Mouse (Mus musculus): Measurements from ENCODE around the gene P4hb. TPM values are rescaled to one million over a fixed set of nuclear protein-coding genes. Genes with fewer than 3 reads are reported as not detected.
"Not testable (repeated sequence)": the region's sequence is repeated elsewhere in the genome, so short reads cannot be mapped to it uniquely, and the experiment has no call there.

The P4hb gene
- polyA plus RNA-seq, 1 experiment from 2014 or later, result 883 TPM

GRCm38 (mm10) chr11:120565114-120565513 lies 7.9 kb downstream of the P4hb start:
- H3K9me3 ChIP-seq, result no peaks in the 10 kb centered on the region
- H3K27ac ChIP-seq, result no peak overlapping the region
- H3K4me1 ChIP-seq, result no peaks in the 10 kb centered on the region
- WGBS, result 85% methylated on average over 9 of the region's 9 CpGs
- H3K4me2 ChIP-seq, result no peak overlapping the region
- peaks cover 94% of the 10 kb centered on the region for H3K36me3 ChIP-seq
- H3K4me3 ChIP-seq, result no peak overlapping the region
- ATAC-seq (ENCODE audit: borderline replicate concordance, extremely low read depth, low FRiP score, low TSS enrichment), result no peak
- H3K9ac ChIP-seq, result no peak overlapping the region
- H3K27me3 ChIP-seq, result no peaks in the 10 kb centered on the region

GRCm38 (mm10) chr11:120562949-120563348 lies 10.1 kb downstream of the P4hb start:
- Histone ChIP-seq H3K4me3 (no peak overlapping the region), H3K9ac (no peak overlapping the region), H3K4me2 (no peak overlapping the region), H3K36me3 (peaks cover 93% of the 10 kb centered on the region), H3K4me1 (no peaks in the 10 kb centered on the region), H3K9me3 (no peaks in the 10 kb centered on the region), H3K27me3 (no peaks in the 10 kb centered on the region), H3K27ac (no peak overlapping the region)
- 94% methylated on average over 13 of the region's 13 CpGs for WGBS
- ATAC-seq (ENCODE audit: borderline replicate concordance, extremely low read depth, low FRiP score, low TSS enrichment), result no peak

- H3K4me1 ChIP-seq, result no peaks in the 10 kb centered on the region
- H3K4me2 ChIP-seq, result no peak overlapping the region
- 91% methylated on average over 13 of the region's 13 CpGs for WGBS
- H3K27me3 ChIP-seq, result no peaks in the 10 kb centered on the region
- ATAC-seq (ENCODE audit: borderline replicate concordance, extremely low read depth, low FRiP score, low TSS enrichment), result no peak
- H3K27ac ChIP-seq, result no peak overlapping the region
- peaks cover 74% of the 10 kb centered on the region for H3K36me3 ChIP-seq
- H3K4me3 ChIP-seq, result no peak overlapping the region
- no peaks in the 10 kb centered on the region for H3K9me3 ChIP-seq
- no peak overlapping the region for H3K9ac ChIP-seq
Observed at GRCm38 (mm10) chr11:120560952-120561728, 11.9 kb downstream of the P4hb start.

GRCm38 (mm10) chr11:120558843-120559242 lies 14.2 kb downstream of the P4hb start:
- H3K9ac ChIP-seq, result not testable (repeated sequence)

GRCm38 (mm10) chr11:120555260-120555659 lies 17.8 kb downstream of the P4hb start:
- 65% methylated on average over 2 of the region's 2 CpGs for WGBS

More at GRCm38 (mm10) chr11:120558843-120559242, 14.2 kb downstream of the P4hb start:
- H3K27me3 ChIP-seq; H3K4me2 ChIP-seq; H3K27ac ChIP-seq; H3K4me3 ChIP-seq; H3K4me1 ChIP-seq; H3K9me3 ChIP-seq; ATAC-seq (ENCODE audit: borderline replicate concordance, extremely low read depth, low FRiP score, low TSS enrichment): not testable (repeated sequence)
- WGBS, result 86% methylated on average over 6 of the region's 6 CpGs
- peaks cover 52% of the 10 kb centered on the region for H3K36me3 ChIP-seq

GRCm38 (mm10) chr11:120554834-120555233 lies 18.2 kb downstream of the P4hb start:
- Histone ChIP-seq H3K36me3 (peaks cover 12% of the 10 kb centered on the region), H3K27ac (no peak overlapping the region), H3K9me3 (no peaks in the 10 kb centered on the region), H3K27me3 (no peaks in the 10 kb centered on the region), H3K4me3 (no peak overlapping the region), H3K4me2 (no peak overlapping the region), H3K4me1 (peaks cover 9% of the 10 kb centered on the region), H3K9ac (no peak overlapping the region)
- 66% methylated on average over 7 of the region's 7 CpGs for WGBS
- no peak for ATAC-seq (ENCODE audit: borderline replicate concordance, extremely low read depth, low FRiP score, low TSS enrichment)

More at GRCm38 (mm10) chr11:120555260-120555659, 17.8 kb downstream of the P4hb start:
- no peaks in the 10 kb centered on the region for H3K9me3 ChIP-seq
- H3K4me2 ChIP-seq, result no peak overlapping the region
- H3K9ac ChIP-seq, result no peak overlapping the region
- ATAC-seq (ENCODE audit: borderline replicate concordance, extremely low read depth, low FRiP score, low TSS enrichment), result no peak
- peaks cover 5% of the 10 kb centered on the region for H3K4me1 ChIP-seq
- H3K4me3 ChIP-seq, result no peak overlapping the region
- no peaks in the 10 kb centered on the region for H3K27me3 ChIP-seq
- H3K27ac ChIP-seq, result no peak overlapping the region
- H3K36me3 ChIP-seq, result peaks cover 17% of the 10 kb centered on the region

GRCm38 (mm10) chr11:120552736-120553135 lies 20.3 kb downstream of the P4hb start:
- no peak overlapping the region for H3K4me3 ChIP-seq
- H3K36me3 ChIP-seq, result no peaks in the 10 kb centered on the region
- no peak overlapping the region for H3K9ac ChIP-seq
- no peak for ATAC-seq (ENCODE audit: borderline replicate concordance, extremely low read depth, low FRiP score, low TSS enrichment)
- H3K4me1 ChIP-seq, result peaks cover 23% of the 10 kb centered on the region
- H3K27me3 ChIP-seq, result no peaks in the 10 kb centered on the region
- H3K27ac ChIP-seq, result no peak overlapping the region
- no peak overlapping the region for H3K4me2 ChIP-seq
- WGBS, result 59% methylated on average over 5 of the region's 5 CpGs
- no peaks in the 10 kb centered on the region for H3K9me3 ChIP-seq

GRCm38 (mm10) chr11:120550810-120551440 lies 22.1 kb downstream of the P4hb start, which contains the start of gene Ppp1r27:
Gene Ppp1r27 (minus strand): TSS chr11:120551132.
- Histone ChIP-seq H3K27me3 (no peaks in the 10 kb centered on the region), H3K9me3 (no peaks in the 10 kb centered on the region), H3K9ac (peak within 1 kb of the TSS; percentile 99), H3K4me2 (peak within 1 kb of the TSS; percentile 89), H3K4me1 (peaks cover 27% of the 10 kb centered on the region), H3K36me3 (no peaks in the 10 kb centered on the region), H3K27ac (peak within 1 kb of the TSS; percentile 96; the same call in 1 of the 2 replicates), H3K4me3 (peak within 1 kb of the TSS; percentile 95)
- no peak for ATAC-seq (ENCODE audit: borderline replicate concordance, extremely low read depth, low FRiP score, low TSS enrichment)
- WGBS, result 91% methylated on average over 28 of the region's 28 CpGs

GRCm38 (mm10) chr11:120549986-120550809 lies 22.9 kb downstream of the P4hb start:
- no peak for ATAC-seq (ENCODE audit: borderline replicate concordance, extremely low read depth, low FRiP score, low TSS enrichment)

GRCm38 (mm10) chr11:120549168-120549945 lies 23.7 kb downstream of the P4hb start, which contains the start of gene Mcrip1:
Gene Mcrip1 (minus strand): TSS chr11:120549727.
- Histone ChIP-seq H3K36me3 (peaks cover 3% of the 10 kb centered on the region), H3K9me3 (no peaks in the 10 kb centered on the region), H3K4me3 (peak within 1 kb of the TSS; percentile 95), H3K4me2 (peak within 1 kb of the TSS; percentile 89), H3K27me3 (no peaks in the 10 kb centered on the region), H3K9ac (peak within 1 kb of the TSS; percentile 99), H3K4me1 (peaks cover 27% of the 10 kb centered on the region), H3K27ac (peak within 1 kb of the TSS; percentile 96)
- under 1% methylated on average over 71 of the region's 87 CpGs for WGBS
- peak; percentile 84 for ATAC-seq (ENCODE audit: borderline replicate concordance, extremely low read depth, low FRiP score, low TSS enrichment)

More at GRCm38 (mm10) chr11:120549986-120550809, 22.9 kb downstream of the P4hb start:
- Histone ChIP-seq H3K4me2 (peak overlapping the region; percentile 89), H3K9me3 (no peaks in the 10 kb centered on the region), H3K4me1 (peaks cover 27% of the 10 kb centered on the region), H3K27me3 (no peaks in the 10 kb centered on the region), H3K9ac (peak overlapping the region; percentile 99), H3K4me3 (peak overlapping the region; percentile 95), H3K27ac (peak overlapping the region; percentile 96), H3K36me3 (no peaks in the 10 kb centered on the region)
- 52% methylated on average over 11 of the region's 11 CpGs for WGBS

GRCm38 (mm10) chr11:120548786-120549167 lies 24.3 kb downstream of the P4hb start:
- H3K9ac ChIP-seq, result peak overlapping the region; percentile 99
- peak overlapping the region; percentile 96 for H3K27ac ChIP-seq
- ATAC-seq (ENCODE audit: borderline replicate concordance, extremely low read depth, low FRiP score, low TSS enrichment), result no peak
- WGBS, result 14% methylated on average over 7 of the region's 7 CpGs
- H3K36me3 ChIP-seq, result peaks cover 9% of the 10 kb centered on the region
- no peaks in the 10 kb centered on the region for H3K9me3 ChIP-seq
- H3K4me3 ChIP-seq, result peak overlapping the region; percentile 95
- peaks cover 27% of the 10 kb centered on the region for H3K4me1 ChIP-seq
- no peaks in the 10 kb centered on the region for H3K27me3 ChIP-seq
- peak overlapping the region; percentile 89 for H3K4me2 ChIP-seq

Measured in lung, embryonic 15.5 days (tissue).